Mouse (Mus musculus) G1E (cell line): ENCODE results near the gene Klhl25.
"Not testable (repeated sequence)": the region's sequence is repeated elsewhere in the genome, so short reads cannot be mapped to it uniquely, and the experiment has no call there.

Source experiments
- CTCF ChIP-seq: IDR thresholded peaks from 2 replicates; pipeline ENCODE4 v1.5.1; 2012; ENCODE audit warnings: low read depth, low read length, inconsistent platforms, mixed read lengths
- GATA1 ChIP-seq: IDR thresholded peaks from 2 replicates; pipeline ENCODE4 v1.6.1; 2012; ENCODE audit warnings: borderline replicate concordance, low read length, inconsistent platforms, mixed read lengths
- GATA2 ChIP-seq: IDR thresholded peaks from 2 replicates; pipeline ENCODE4 v1.6.1; 2012; ENCODE audit warnings: low read depth, low read length, inconsistent platforms, borderline replicate concordance
- POLR2AphosphoS5 ChIP-seq: IDR thresholded peaks from 2 replicates; pipeline ENCODE4 v1.6.1; 2012; ENCODE audit warnings: low read depth, low read length, inconsistent platforms; ENCODE audit not compliant: insufficient replicate concordance
- TAL1 ChIP-seq: conservative IDR thresholded peaks from 2 replicates; pipeline ENCODE4 v1.6.1; 2012; ENCODE audit warnings: low read depth, low read length, inconsistent platforms, mixed read lengths

- not testable (repeated sequence) for TF ChIP-seq CTCF, GATA1, TAL1, GATA2, POLR2AphosphoS5
Measured at GRCm38 (mm10) chr7:75863248-75863911, 15.3 kb downstream of the Klhl25 start.
